Mouse (Mus musculus) embryonic stem cell, embryonic (primary cell): ENCODE data around the gene Ttyh2.

Source experiments
- CTCF ChIA-PET, 4 experiments: fragments of 300-600 bp in 2 of 4; fragments of 350-600 bp in 2 of 4; sonication (Branson Sonifier 250); formaldehyde crosslinking; loops; one replicate each; lab custom pipeline; 2022; ENCODE audit warnings: inconsistent platforms in 2 of 4; lab: Charles Lee
- POLR2A ChIA-PET, 4 experiments: fragments of 300-600 bp in 2 of 4; fragments of 350-600 bp in 2 of 4; sonication (Branson Sonifier 250); formaldehyde crosslinking; loops; one replicate each; lab custom pipeline; 2022; ENCODE audit warnings: antibody characterized with exemption in 4 of 4, inconsistent platforms in 1 of 4; lab: Charles Lee

Gene Ttyh2

DNA sequence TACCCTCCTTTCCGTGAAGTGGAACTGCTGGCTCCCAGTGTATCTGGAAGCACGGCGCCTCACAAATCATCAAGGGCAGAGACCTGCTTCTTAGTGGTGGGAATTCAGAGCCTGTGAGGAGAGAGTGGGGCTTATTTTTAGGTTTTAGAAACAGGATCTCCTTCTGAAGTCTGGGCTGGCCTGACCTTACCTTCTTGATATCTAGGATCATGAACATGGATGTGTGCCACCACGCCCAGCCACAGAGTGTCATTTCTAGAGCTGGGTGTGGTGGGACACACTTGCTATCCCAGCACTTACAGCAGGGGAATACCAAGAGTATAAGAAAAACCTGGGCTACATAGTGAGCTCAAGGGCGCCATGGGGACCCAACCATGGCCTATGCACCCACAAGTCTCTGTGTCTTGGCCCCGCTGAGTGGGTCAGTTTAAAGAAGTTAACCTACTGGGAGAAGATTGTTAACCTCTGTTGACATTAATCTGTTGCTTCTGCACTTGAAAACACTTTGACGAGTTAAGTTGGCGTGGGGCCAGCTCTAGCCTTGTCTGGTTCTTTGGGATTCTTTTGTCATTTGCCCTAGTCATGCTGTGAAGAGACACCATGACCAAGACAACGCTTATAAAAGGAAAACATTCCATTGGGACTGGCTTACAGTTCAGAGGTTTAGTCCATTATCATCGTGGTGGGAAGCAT is 7.9 kb downstream of the Ttyh2 start:
- CTCF ChIA-PET: interaction anchor here in 3 of 4 experiments (0.6 to 2.6 kb wide), 15 partner anchors 8 to 671 kb away, joined by 3 to 12 read pairs (median 3); partner anchors contain the start of genes Dnaic2 (in 1 of the 3), Rpl38 (in 1 of the 3) and Ttyh2 (in 1 of the 3)
- POLR2A ChIA-PET: interaction anchor here (0.5 to 12.2 kb wide), 39 partner anchors 8 to 1375 kb away, joined by 3 to 215 read pairs (median 5); partner anchors contain the start of genes Dnaic2 (in 3 of the 4), Rpl38 (in 3 of the 4), Ttyh2 (in 3 of the 4) and Cdc42ep4 (in 1 of the 4)

DNA sequence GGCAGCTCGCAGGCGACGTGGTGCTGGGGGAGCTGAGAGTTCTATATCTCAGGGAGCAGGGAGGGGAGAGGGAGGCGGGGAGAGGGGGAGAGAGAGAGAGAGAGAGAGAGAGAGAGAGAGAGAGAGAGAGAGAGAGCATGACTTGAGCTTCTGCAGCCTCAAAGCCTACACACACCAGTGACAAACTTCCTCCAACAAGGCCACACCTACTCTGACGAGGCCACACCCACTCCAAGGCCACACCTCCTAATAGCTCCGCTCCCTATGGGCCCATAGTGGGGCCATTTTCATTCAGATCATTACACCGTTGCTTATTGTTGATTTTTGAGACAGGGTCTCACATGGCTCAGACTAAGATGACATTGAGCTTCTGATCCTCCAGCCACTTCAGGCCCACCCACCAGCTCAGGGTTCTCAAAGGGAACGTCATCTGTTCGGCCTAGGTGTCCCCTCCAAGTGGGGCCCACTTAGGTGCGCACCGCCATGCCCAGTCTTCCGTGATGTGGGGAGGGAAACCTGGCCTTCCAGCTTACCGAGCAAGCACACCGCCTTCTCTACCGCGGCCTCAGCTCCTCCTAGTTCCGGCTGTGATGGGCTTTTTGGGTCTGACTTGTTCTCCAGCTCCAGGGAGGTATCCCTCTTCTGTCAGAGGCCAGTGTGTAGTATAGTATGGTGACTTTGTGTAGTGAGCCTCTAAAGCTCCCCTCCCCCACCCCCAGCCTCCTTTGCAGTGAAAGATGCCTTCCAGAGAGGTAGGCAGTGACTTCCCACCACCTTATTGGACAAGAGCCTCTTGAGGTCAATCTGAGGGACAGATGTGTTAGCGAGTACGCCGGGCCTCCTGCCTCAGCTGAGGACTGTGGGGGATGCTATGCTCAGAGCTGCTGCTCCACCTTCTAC is 8.7 kb downstream of the Ttyh2 start:
- ChIA-PET CTCF (interaction anchor here in 3 of 4 experiments (0.5 to 2.6 kb wide), 21 partner anchors 7 to 1376 kb away, joined by 3 to 12 read pairs (median 3); partner anchors contain the start of genes Dnaic2 (in 1 of the 3), Rpl38 (in 1 of the 3) and Ttyh2 (in 1 of the 3)), POLR2A (interaction anchor here (0.5 to 12.2 kb wide), 52 partner anchors 8 to 1375 kb away, joined by 3 to 215 read pairs (median 5); partner anchors contain the start of genes Dnaic2 (in 3 of the 4), Rpl38 (in 3 of the 4), Ttyh2 (in 3 of the 4) and Cdc42ep4 (in 1 of the 4))

DNA sequence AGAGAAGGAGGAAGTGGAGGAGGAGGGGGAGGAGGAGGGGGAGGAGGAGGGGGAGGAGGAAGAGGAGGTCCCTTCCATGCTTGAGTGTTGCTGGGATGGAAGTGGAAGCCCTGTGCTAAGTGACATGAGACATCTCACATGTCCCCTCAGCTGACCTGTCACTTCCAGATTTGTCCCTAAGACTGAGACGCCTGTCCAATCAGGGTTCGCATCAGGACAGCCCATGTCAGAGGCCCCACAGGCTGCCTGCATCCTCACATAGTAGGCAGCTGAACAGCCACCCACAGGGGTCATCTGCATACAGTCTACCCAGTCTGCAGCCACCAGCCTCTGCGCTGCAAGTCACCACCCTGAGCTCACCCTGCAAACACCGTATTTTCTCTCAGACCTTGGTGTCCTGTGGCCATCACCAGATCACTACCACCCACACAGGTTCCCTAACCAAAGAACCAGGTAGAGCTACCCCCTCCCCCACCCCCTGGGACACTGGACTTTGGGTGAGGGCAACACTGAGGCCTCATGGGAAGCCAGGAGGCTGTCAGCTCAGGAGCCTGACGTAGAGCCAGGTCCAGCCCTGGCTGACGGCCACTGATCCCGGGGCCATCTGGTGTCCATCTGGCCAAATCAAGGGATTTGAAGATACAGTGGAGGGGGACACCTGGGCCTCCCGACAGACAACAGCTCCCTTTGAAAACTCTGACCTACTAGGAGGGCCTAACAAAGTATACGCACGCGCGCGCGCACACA is 9.6 kb downstream of the Ttyh2 start:
- ChIA-PET POLR2A (interaction anchor here (0.5 to 12.2 kb wide), 41 partner anchors 8 to 1465 kb away, joined by 3 to 215 read pairs (median 5); partner anchors contain the start of genes Dnaic2 (in 3 of the 4), Rpl38 (in 3 of the 4) and Ttyh2 (in 3 of the 4)), CTCF (interaction anchor here in 2 of 4 experiments (0.6 to 2.6 kb wide), 7 partner anchors 12 to 48 kb away, joined by 3 to 12 read pairs (median 3); partner anchors contain the start of gene Rpl38 (in 1 of the 2))

DNA sequence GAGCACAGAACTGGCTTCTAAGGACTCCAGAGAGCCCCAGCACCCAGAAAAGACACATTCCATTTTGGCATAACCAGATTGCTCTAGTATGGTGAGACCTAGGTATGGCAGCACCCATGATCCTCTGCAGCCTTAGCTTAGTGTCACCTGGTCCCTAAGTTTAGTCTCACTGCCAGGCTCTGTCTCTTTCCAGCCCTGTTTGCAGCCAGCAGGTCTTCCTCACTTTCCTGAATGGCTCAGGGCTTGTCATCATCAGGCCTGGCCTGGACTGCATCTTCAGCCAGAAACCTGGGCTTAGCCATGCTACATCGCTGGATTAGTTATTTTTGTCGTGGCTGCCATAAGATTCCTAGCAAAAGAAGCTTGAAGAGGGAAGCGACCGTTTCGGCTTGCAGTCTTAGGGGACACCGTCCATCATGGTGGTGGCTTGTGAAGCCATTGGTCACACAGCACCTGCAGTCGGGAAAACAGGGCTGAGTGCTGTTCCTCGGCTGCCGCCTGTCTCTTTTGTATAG is 10.4 kb downstream of the Ttyh2 start:
- POLR2A ChIA-PET: interaction anchor here (0.5 to 12.2 kb wide), 27 partner anchors 8 to 339 kb away, joined by 3 to 215 read pairs (median 5); partner anchors contain the start of genes Ttyh2 (in 3 of the 4), Rpl38 (in 2 of the 4) and Dnaic2 (in 1 of the 4)
- CTCF ChIA-PET: interaction anchor here in 3 of 4 experiments (0.6 to 2.2 kb wide), 3 partner anchors 12 to 198 kb away, joined by 4 to 11 read pairs (median 7); no protein-coding TSS in a partner anchor

DNA sequence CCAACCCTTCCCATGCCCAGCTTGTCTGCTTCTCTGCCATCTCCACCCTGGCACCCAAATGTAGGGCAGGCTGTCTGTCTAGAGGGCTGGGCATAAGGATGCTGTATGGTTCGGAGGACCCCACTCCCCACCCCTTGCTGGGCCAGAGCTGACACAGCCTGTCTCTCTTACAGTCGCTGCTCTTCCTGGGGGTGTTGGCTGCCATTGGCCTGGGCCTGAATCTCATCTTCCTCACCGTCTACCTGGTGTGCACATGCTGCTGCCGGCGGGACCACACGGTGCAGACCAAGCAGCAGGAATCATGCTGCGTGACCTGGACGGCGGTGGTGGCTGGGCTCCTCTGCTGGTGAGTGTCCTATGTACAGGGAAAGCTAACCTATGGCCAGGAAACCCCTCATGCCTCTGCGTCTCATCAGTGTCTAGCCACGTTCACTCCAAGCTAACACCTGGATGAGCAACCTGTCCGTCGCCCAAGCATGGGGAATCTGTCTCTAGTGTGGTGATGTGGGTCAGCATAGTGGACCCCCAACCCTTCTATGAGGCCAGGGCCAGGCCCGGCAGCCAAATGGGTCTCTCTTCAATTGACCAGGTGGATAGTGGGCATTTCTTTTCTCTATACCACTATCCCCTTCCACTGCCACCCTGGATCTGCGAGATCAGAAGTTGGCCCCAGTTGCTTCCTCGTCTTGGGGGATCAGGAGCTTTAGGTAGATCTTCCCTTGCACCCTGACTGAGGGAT is 11.2 kb downstream of the Ttyh2 start:
- POLR2A ChIA-PET: interaction anchor here in 3 of 4 experiments (0.5 to 12.2 kb wide), 22 partner anchors 8 to 133 kb away, joined by 3 to 215 read pairs (median 6); partner anchors contain the start of genes Ttyh2 (in 3 of the 3) and Rpl38 (in 2 of the 3)
- CTCF ChIA-PET: interaction anchor here (0.5 to 2.2 kb wide), 7 partner anchors 13 to 199 kb away, joined by 3 to 11 read pairs (median 4); no protein-coding TSS in a partner anchor

- ChIA-PET POLR2A (interaction anchor here (0.5 to 12.2 kb wide), 15 partner anchors 8 to 415 kb away, joined by 3 to 215 read pairs (median 3); partner anchors contain the start of genes Ttyh2 (in 2 of the 4) and Rpl38 (in 1 of the 4)), CTCF (interaction anchor here in 2 of 4 experiments (0.8 to 1.1 kb wide), 3 partner anchors 11 to 22 kb away, joined by 3 to 4 read pairs (median 4); no protein-coding TSS in a partner anchor)
These were observed 12.4 kb downstream of the Ttyh2 start for GRCm38 (mm10) chr11:114687574-114688188.

DNA sequence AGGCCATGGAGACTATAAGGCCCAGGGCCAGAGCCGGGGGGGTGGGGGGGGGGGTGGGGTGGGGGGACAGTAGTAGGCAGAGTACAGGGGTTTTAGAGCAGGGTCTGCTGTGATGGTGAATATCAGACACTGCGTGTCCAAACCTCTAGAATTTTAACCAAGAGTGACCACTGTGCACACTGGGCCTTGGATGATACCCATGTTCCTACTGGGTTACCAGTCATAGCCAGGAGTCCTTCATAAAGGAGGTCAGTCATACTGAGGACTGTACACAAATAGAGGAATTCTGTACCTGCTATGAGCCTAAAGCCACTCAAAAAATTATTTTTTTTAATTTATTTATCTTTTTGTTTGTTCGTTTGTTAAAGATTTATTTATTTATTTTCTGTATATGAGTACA is 13.5 kb downstream of the Ttyh2 start:
- POLR2A ChIA-PET: interaction anchor here in 3 of 4 experiments (1.3 to 12.2 kb wide), 5 partner anchors 11 to 17 kb away, joined by 11 to 215 read pairs (median 68); partner anchors contain the start of genes Ttyh2 (in 2 of the 3) and Rpl38 (in 1 of the 3)

GRCm38 (mm10) chr11:114690192-114690591 is 15.0 kb downstream of the Ttyh2 start:
- POLR2A ChIA-PET: interaction anchor here in 3 of 4 experiments (0.8 to 6.9 kb wide), 8 partner anchors 9 to 29 kb away, joined by 3 to 83 read pairs (median 8); partner anchors contain the start of genes Rpl38 (in 2 of the 3) and Ttyh2 (in 2 of the 3)
- CTCF ChIA-PET: interaction anchor here in 1 of 4 experiments (0.6 kb wide), 1 partner anchor 114 kb away, joined by 3 read pairs; no protein-coding TSS in a partner anchor

More for the DNA sequence above, 13.5 kb downstream of the Ttyh2 start:
- CTCF ChIA-PET: no interaction called here

GRCm38 (mm10) chr11:114691454-114692182 is 16.4 kb downstream of the Ttyh2 start:
- POLR2A ChIA-PET: interaction anchor here in 3 of 4 experiments (0.6 to 6.9 kb wide), 29 partner anchors 8 to 804 kb away, joined by 3 to 83 read pairs (median 4); partner anchors contain the start of genes Ttyh2 (in 3 of the 3), Rpl38 (in 2 of the 3), Dnaic2 (in 1 of the 3) and Mrpl58 (in 1 of the 3)
- CTCF ChIA-PET: interaction anchor here (0.6 to 1.5 kb wide), 8 partner anchors 8 to 847 kb away, joined by 3 to 10 read pairs (median 3); no protein-coding TSS in a partner anchor

GRCm38 (mm10) chr11:114692601-114693000 is 17.4 kb downstream of the Ttyh2 start:
- CTCF ChIA-PET: interaction anchor here in 3 of 4 experiments (0.6 to 1.5 kb wide), 9 partner anchors 9 to 138 kb away, joined by 3 to 7 read pairs (median 3); partner anchors contain the start of gene Rpl38 (in 1 of the 3)
- POLR2A ChIA-PET: interaction anchor here (0.5 to 6.9 kb wide), 40 partner anchors 9 to 214 kb away, joined by 3 to 83 read pairs (median 4); partner anchors contain the start of genes Rpl38 (in 3 of the 4), Ttyh2 (in 2 of the 4) and Dnaic2 (in 1 of the 4)

- ChIA-PET POLR2A (interaction anchor here (0.6 to 6.9 kb wide), 33 partner anchors 7 to 954 kb away, joined by 3 to 83 read pairs (median 4); partner anchors contain the start of genes Rpl38 (in 4 of the 4), Ttyh2 (in 2 of the 4) and Dnaic2 (in 1 of the 4)), CTCF (interaction anchor here in 2 of 4 experiments (0.6 to 1.5 kb wide), 4 partner anchors 13 to 30 kb away, joined by 4 to 7 read pairs (median 5); partner anchors contain the start of gene Rpl38 (in 1 of the 2))
These were observed 18.2 kb downstream of the Ttyh2 start for GRCm38 (mm10) chr11:114693456-114693855.

- CTCF ChIA-PET: interaction anchor here in 1 of 4 experiments (0.8 to 1.9 kb wide), 2 partner anchors 22 to 26 kb away, joined by 3 to 5 read pairs; partner anchors contain the start of gene Rpl38
- POLR2A ChIA-PET: interaction anchor here in 3 of 4 experiments (0.6 to 6.9 kb wide), 22 partner anchors 8 to 401 kb away, joined by 3 to 83 read pairs (median 8); partner anchors contain the start of genes Rpl38 (in 3 of the 3), Ttyh2 (in 2 of the 3) and Dnaic2 (in 1 of the 3)
These were observed 19.2 kb downstream of the Ttyh2 start for GRCm38 (mm10) chr11:114694451-114694850.

DNA sequence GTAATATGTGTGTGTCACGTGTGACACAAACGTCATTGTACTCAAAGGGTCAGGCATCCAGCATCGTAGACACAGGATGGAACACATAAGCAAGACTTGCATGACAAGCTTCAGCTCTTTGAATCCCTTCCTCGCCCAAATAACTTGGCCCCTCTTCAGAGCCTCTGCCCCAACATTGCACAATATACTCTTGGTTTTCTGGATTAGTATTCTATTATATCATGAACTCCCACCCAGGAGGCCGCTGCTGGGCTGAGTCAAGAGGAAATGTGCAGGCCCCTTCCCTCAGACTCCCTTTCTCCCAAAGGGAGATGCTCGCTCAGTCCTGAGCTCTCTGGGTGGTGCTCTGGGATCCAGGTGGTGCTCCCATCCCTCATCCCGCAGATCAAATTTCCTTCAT is 23.3 kb downstream of the Ttyh2 start:
- POLR2A ChIA-PET: interaction anchor here in 2 of 4 experiments (0.9 to 5.2 kb wide), 6 partner anchors 12 to 29 kb away, joined by 3 to 37 read pairs (median 8); partner anchors contain the start of gene Dnaic2 (in 1 of the 2)
- CTCF ChIA-PET: interaction anchor here in 3 of 4 experiments (0.6 to 1.2 kb wide), 3 partner anchors 31 to 1146 kb away, joined by 3 to 4 read pairs (median 3); partner anchors contain the start of gene Rpl38 (in 1 of the 3)
